Mouse (Mus musculus) stomach, embryonic 14.5 days (tissue): ENCODE data around the gene Pacs2. TPM values are rescaled to one million over a fixed set of nuclear protein-coding genes. Genes with fewer than 3 reads are reported as not detected.

Experiments
- ATAC-seq: fragments of 200-750 bp; cut with Nextera tagmentation; 2 replicates; pipeline ENCODE4 v1.8.0; 2017; ENCODE audit warnings: low read depth, moderate TSS enrichment; ENCODE audit not compliant: insufficient number of reproducible peaks, insufficient read depth, low FRiP score
- H3K27ac ChIP-seq: fragments of 300-500 bp; sonication (generic); 2 replicates; pipeline ENCODE4 v1.5.1; 2014; ENCODE audit warnings: mild to moderate bottlenecking, low read length, moderate library complexity, mixed read lengths
- H3K27me3 ChIP-seq: fragments of 300-500 bp; sonication (generic); 2 replicates; pipeline ENCODE4 v1.6.1; 2014; ENCODE audit warnings: low read length, control low read depth, mixed read lengths; ENCODE audit not compliant: control insufficient read depth, insufficient read depth
- H3K36me3 ChIP-seq: fragments of 300-500 bp; sonication (generic); 2 replicates; pipeline ENCODE4 v1.6.1; 2014; ENCODE audit warnings: mild to moderate bottlenecking, control low read depth, low read length, moderate library complexity, mixed read lengths; ENCODE audit not compliant: control insufficient read depth, insufficient read depth
- H3K4me1 ChIP-seq: fragments of 300-500 bp; sonication (generic); 2 replicates; pipeline ENCODE4 v1.6.1; 2014; ENCODE audit warnings: low read length, control low read depth, mixed read lengths; ENCODE audit not compliant: control insufficient read depth, insufficient read depth
- H3K4me2 ChIP-seq: fragments of 300-500 bp; sonication (generic); replicated peaks from 2 replicates; pipeline ENCODE4 v1.6.1; 2014; ENCODE audit warnings: low read depth, low read length, control low read depth
- H3K4me3 ChIP-seq: fragments of 300-500 bp; sonication (generic); 2 replicates; pipeline ENCODE4 v1.5.1; 2014; ENCODE audit warnings: low read depth, low read length, control low read depth
- H3K9ac ChIP-seq: fragments of 300-500 bp; sonication (generic); replicated peaks from 2 replicates; pipeline ENCODE4 v1.6.1; 2014; ENCODE audit warnings: low read depth, mild to moderate bottlenecking, control low read depth, low read length, moderate library complexity, mixed read lengths
- H3K9me3 ChIP-seq: fragments of 300-500 bp; sonication (generic); 2 replicates; pipeline ENCODE4 v1.6.1; 2016; ENCODE audit warnings: low read depth, low read length, control low read depth; ENCODE audit not compliant: control insufficient read depth
- WGBS: fragments of 180-500 bp; shearing (Covaris S2); extraction: QIAGEN DNeasy Blood & Tissue Kit; methylation state at CpG from one replicate; pipeline ENCODE4 v1.1.7; 2014; 5-methylcytosine and 5-hydroxymethylcytosine counted together
- polyA plus RNA-seq: library from polyadenylated mRNA; unstranded; fragments of >200 nt; fragmentation: Nextera tagmentation; extraction: Ambion mirVana; gene quantifications from 2 replicates; pipeline ENCODE4 v1.2.1, GENCODE M21; 2014

Pacs2 gene
- polyA plus RNA-seq, 1 experiment from 2014 or later = 17.1 TPM

- WGBS = 9% methylated on average over 15 of the region's 15 CpGs
- ATAC-seq = peak; percentile 44; the same call in 1 of the 2 replicates
- Histone ChIP-seq H3K4me2 (peak overlapping the region; percentile 54), H3K9ac (peak overlapping the region; percentile 6), H3K4me3 (peak overlapping the region; percentile 28), H3K4me1 (peaks cover 18% of the 10 kb centered on the region), H3K27me3 (no peaks in the 10 kb centered on the region), H3K9me3 (no peaks in the 10 kb centered on the region), H3K27ac (peak overlapping the region; percentile 79; the same call in 1 of the 2 replicates), H3K36me3 (peaks cover 31% of the 10 kb centered on the region)
Observed at GRCm38 (mm10) chr12:113073420-113074328, 59.4 kb downstream of the Pacs2 start.

GRCm38 (mm10) chr12:113074329-113075062 is 60.2 kb downstream of the Pacs2 start, which contains the start of gene Tex22:
Tex22 (plus strand) TSS chr12:113074502.
- ATAC-seq = peak; percentile 89
- Histone ChIP-seq H3K9ac (peak within 1 kb of the TSS; percentile 6), H3K36me3 (peaks cover 24% of the 10 kb centered on the region), H3K4me3 (peak within 1 kb of the TSS; percentile 28), H3K27me3 (no peaks in the 10 kb centered on the region), H3K4me1 (peaks cover 18% of the 10 kb centered on the region), H3K4me2 (peak within 1 kb of the TSS; percentile 54), H3K27ac (peak within 1 kb of the TSS; percentile 79), H3K9me3 (no peaks in the 10 kb centered on the region)
- WGBS = 3% methylated on average over 32 of the region's 32 CpGs

- peak overlapping the region; percentile 28 for H3K4me3 ChIP-seq
- H3K9ac ChIP-seq = no peak overlapping the region; the same call in 1 of the 2 replicates
- peaks cover 18% of the 10 kb centered on the region for H3K4me1 ChIP-seq
- no peaks in the 10 kb centered on the region for H3K9me3 ChIP-seq
- H3K27me3 ChIP-seq = no peaks in the 10 kb centered on the region
- peak overlapping the region; percentile 54 for H3K4me2 ChIP-seq
- peak; percentile 82 for ATAC-seq
- peak overlapping the region; percentile 79; the same call in 1 of the 2 replicates for H3K27ac ChIP-seq
- peaks cover 19% of the 10 kb centered on the region; the same call in 1 of the 2 replicates for H3K36me3 ChIP-seq
- WGBS = 6% methylated on average over 10 of the region's 10 CpGs
Observed at GRCm38 (mm10) chr12:113075063-113075454, 60.8 kb downstream of the Pacs2 start.

GRCm38 (mm10) chr12:113075486-113075885 is 61.2 kb downstream of the Pacs2 start:
- Histone ChIP-seq H3K27me3 (no peaks in the 10 kb centered on the region), H3K36me3 (peaks cover 14% of the 10 kb centered on the region; the same call in 1 of the 2 replicates), H3K4me3 (no peak overlapping the region; the same call in 1 of the 2 replicates), H3K27ac (no peak overlapping the region), H3K4me1 (peaks cover 18% of the 10 kb centered on the region), H3K9me3 (no peaks in the 10 kb centered on the region), H3K9ac (no peak overlapping the region), H3K4me2 (peak overlapping the region; percentile 54)
- 53% methylated on average over 6 of the region's 6 CpGs for WGBS
- ATAC-seq = no peak

- Histone ChIP-seq H3K36me3 (no peaks in the 10 kb centered on the region), H3K27ac (no peak overlapping the region), H3K4me3 (no peak overlapping the region), H3K4me2 (no peak overlapping the region), H3K9ac (no peak overlapping the region), H3K9me3 (no peaks in the 10 kb centered on the region), H3K4me1 (no peaks in the 10 kb centered on the region), H3K27me3 (no peaks in the 10 kb centered on the region)
- no peak for ATAC-seq
- 69% methylated on average over 3 of the region's 3 CpGs for WGBS
Observed at GRCm38 (mm10) chr12:113087276-113087675, 73.0 kb downstream of the Pacs2 start.

- H3K9me3 ChIP-seq = no peaks in the 10 kb centered on the region
- WGBS = 30% methylated on average over 4 of the region's 4 CpGs
- H3K4me3 ChIP-seq = no peak overlapping the region
- ATAC-seq = no peak
- no peaks in the 10 kb centered on the region for H3K36me3 ChIP-seq
- H3K9ac ChIP-seq = no peak overlapping the region
- no peak overlapping the region for H3K27ac ChIP-seq
- no peaks in the 10 kb centered on the region for H3K4me1 ChIP-seq
- H3K4me2 ChIP-seq = no peak overlapping the region
- H3K27me3 ChIP-seq = no peaks in the 10 kb centered on the region
Observed at GRCm38 (mm10) chr12:113088026-113088425, 73.7 kb downstream of the Pacs2 start.

- Histone ChIP-seq H3K27me3 (no peaks in the 10 kb centered on the region), H3K4me3 (no peak overlapping the region), H3K4me1 (no peaks in the 10 kb centered on the region), H3K27ac (no peak overlapping the region), H3K9ac (no peak overlapping the region), H3K9me3 (no peaks in the 10 kb centered on the region), H3K4me2 (no peak overlapping the region), H3K36me3 (no peaks in the 10 kb centered on the region)
- no peak for ATAC-seq
- WGBS = 87% methylated on average over 6 of the region's 6 CpGs
Observed at GRCm38 (mm10) chr12:113089107-113089506, 74.8 kb downstream of the Pacs2 start.

GRCm38 (mm10) chr12:113090053-113090452 is 75.7 kb downstream of the Pacs2 start:
- H3K4me3 ChIP-seq = no peak overlapping the region
- no peaks in the 10 kb centered on the region for H3K36me3 ChIP-seq
- no peaks in the 10 kb centered on the region for H3K27me3 ChIP-seq
- no peaks in the 10 kb centered on the region for H3K9me3 ChIP-seq
- WGBS = 77% methylated on average over 17 of the region's 17 CpGs
- no peak overlapping the region for H3K9ac ChIP-seq
- H3K27ac ChIP-seq = no peak overlapping the region
- no peak overlapping the region for H3K4me2 ChIP-seq
- 0 out of 2 replicates have a peak, but pooled peaks have one; percentile 42 for ATAC-seq
- no peaks in the 10 kb centered on the region for H3K4me1 ChIP-seq
